Mouse (Mus musculus): ENCODE results near the gene Phldb2. TPM values are rescaled to one million over a fixed set of nuclear protein-coding genes. Genes with fewer than 3 reads are reported as not detected.

The Phldb2 gene
- total RNA-seq, 2 experiments from 2014 or later, result 4.9 to 8.0 TPM

DNA sequence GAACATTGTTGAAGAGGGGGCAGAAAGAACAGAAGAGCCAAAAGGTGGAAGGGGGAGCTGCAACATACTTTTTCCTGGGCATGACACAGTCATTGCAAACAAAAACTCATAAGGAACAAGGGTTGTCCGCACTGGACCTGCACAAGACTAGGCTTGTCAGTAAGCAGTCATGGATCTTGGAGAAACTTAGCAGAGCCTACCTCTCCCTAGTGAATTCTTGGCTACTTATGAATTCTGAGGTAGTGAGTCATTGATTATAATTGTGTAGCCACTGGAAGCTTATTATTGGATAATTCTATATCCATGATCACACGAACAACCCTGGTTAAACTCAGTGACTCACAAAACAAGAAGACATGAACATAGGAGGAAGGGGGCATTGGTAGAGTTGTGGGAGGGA lies 7.1 kb downstream of the Phldb2 start:
- DNase-seq, result no peak

DNA sequence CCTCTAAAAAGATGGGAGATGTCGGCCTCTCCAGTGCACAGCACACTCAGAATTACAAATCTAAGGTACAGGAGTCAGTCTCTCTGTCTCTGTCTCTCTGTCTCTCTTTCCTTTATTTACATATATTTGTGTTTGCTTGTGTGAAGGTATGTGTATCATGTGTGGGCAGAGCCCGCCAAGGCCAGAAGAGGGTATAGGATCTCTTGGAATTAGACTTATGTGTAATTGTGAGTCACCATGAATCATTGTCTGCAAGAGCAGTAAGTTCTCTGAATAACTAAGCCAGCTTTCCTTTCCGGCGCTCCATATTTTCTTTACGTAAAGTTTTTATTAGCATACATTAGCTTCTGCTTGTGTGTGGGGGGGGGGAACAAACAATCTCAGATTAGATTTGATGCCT lies 7.7 kb downstream of the Phldb2 start:
- no peak for DNase-seq

DNA sequence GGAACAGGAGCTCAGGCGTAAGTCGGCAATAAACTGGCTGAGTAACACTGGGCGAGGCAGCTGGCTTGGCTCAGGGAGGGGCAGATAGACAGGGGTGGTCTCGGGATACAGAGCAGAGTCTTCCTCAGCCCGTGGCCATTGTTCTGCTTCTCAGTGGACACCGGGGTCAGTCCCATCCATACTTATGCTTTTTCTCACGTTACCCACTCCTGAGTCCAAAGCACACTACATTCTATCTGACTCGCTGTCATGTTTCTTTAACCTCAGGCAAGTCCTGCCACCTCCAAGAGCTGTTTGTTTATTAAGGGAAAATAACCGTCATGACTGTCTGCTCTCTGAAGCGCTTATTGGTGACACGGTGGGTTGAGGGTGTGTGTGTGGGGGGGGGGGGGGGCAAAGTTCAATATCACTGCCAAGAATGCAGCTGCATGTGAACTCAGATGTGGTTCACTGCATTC lies 8.2 kb downstream of the Phldb2 start:
- no peak for DNase-seq

- no peak for DNase-seq
Measured at GRCm38 (mm10) chr16:45942169-45942891, 11.1 kb downstream of the Phldb2 start.

DNA sequence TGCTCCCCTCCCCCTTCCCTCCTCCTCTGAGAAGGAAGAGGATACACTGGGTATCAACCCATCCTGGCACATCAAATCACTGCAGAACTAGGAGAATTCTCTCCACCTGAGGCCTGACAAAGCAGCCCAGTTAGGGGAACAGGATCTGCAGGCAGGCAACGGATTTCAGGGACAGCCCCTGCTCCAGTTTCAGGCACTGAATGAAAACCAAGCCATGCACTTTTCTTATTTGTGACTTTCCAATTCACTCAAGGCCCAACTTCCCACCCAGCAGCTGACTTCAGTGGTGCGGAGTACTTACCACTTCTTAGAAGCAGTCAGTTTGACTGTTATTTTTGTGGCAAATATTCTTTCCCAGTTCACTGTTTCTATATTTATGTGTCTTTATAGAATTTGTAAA lies 12.7 kb downstream of the Phldb2 start:
- DNase-seq, result no peak

GRCm38 (mm10) chr16:45939436-45939835 lies 14.0 kb downstream of the Phldb2 start:
- DNase-seq, result no peak

- no peak for DNase-seq
Measured at GRCm38 (mm10) chr16:45937381-45937780, 16.0 kb downstream of the Phldb2 start.

GRCm38 (mm10) chr16:45936521-45936920 lies 16.9 kb downstream of the Phldb2 start:
- DNase-seq, result no peak

- no peak for DNase-seq
Measured at GRCm38 (mm10) chr16:45935956-45936483, 17.4 kb downstream of the Phldb2 start.

- DNase-seq, result no peak
Measured at GRCm38 (mm10) chr16:45934721-45935407, 18.5 kb downstream of the Phldb2 start.

DNA sequence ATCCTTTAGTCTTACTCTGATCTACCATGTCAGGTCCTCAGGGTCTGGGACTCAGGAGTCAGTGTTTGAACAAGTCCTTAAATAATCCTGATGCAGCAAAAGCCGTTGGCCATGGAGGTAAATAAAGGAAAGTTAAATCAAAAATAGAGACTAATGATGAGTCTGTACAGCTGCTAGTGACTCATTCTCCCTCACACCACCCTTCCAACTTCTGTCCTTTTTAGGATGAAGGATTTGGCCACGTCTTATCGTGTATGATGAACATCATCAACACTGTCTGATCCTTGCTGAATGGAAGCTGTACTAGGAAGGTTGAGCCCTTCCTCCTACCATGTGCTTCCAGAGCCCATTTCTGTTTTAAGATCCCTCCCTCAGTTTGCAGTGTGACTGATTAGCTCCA lies 23.1 kb downstream of the Phldb2 start:
- DNase-seq, result no peak

GRCm38 (mm10) chr16:45928090-45928489 lies 25.3 kb downstream of the Phldb2 start:
- DNase-seq, result no peak

DNA sequence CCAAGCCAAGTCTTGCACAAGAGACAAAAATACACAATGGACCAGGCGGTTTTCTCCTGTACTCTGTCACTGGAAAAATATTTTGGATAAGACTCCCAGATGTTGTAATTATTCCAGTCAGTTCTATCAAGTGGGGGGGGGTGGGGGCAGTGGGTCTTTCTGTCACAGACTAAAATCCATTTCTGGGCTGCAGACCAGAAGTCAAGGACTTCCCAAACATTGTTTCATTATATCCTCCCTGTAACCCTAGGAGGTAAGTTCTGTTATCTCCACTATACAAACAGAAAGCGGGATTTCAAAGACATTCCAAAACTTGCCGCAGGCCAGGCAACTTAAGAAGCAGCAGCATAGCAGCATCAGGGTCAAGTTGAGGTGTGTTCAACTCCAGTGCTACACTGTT lies 25.8 kb downstream of the Phldb2 start:
- no peak for DNase-seq

- no peak for DNase-seq
Measured at GRCm38 (mm10) chr16:45926875-45927274, 26.5 kb downstream of the Phldb2 start.

DNA sequence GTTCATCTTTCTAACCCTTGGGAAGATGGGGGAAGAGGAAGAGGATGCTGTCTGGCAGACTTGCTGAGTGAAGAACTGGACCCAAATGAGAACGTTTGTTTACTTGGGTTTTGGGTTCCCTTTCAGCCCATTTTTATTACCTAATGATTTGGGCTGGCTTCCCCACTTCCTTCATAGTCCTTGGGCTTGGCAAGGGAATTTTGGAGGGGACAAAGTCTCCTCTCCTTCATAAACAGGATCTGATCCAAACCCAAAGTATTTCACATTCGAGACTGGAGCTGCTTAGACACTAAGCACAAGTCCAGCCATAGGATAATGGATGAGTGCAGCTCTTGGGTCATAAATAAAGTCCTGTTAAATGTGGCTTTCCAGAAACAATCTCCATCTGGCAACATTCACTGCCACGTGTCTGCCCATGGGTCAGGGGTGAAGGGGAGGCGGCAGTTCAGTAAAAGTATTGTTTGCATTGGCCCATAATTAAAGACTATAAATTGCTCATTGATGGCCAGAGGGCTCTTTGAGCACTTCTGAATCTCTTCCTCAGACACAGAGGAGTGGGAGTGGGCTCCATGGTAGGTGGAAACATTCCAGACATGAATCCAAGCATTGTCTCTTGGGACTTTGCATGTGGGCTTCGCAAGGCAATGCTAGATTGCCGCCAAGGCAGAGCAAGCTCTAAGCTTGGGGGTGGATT lies 29.5 kb downstream of the Phldb2 start:
- DNase-seq, result no peak

- DNase-seq, result no peak
Measured at GRCm38 (mm10) chr16:45922546-45923229, 30.7 kb downstream of the Phldb2 start.

GRCm38 (mm10) chr16:45919572-45919971 lies 33.8 kb downstream of the Phldb2 start:
- DNase-seq, result peak; percentile 14 to 27

DNA sequence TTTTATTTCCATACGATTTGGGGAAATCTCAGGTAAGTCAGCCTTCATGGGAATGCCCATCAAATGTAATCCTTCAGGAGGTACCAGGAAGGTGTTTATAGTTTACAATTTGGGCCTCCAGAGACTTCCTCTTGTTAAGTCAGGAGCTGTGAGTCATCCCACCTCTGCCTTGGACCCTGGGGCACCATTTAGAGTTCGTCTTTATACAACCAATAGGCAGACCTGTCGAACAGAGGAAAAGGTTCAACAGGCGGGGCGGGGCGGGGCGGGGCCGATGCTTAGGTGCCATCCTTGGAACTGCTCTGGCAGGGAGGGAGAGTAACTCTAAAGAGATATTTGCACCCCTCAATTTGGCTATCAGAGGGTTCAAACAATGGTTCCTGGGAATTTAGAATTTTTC lies 49.8 kb downstream of the Phldb2 start:
- no peak for DNase-seq

GRCm38 (mm10) chr16:45898459-45898858 lies 54.9 kb downstream of the Phldb2 start:
- no peak for DNase-seq

DNA sequence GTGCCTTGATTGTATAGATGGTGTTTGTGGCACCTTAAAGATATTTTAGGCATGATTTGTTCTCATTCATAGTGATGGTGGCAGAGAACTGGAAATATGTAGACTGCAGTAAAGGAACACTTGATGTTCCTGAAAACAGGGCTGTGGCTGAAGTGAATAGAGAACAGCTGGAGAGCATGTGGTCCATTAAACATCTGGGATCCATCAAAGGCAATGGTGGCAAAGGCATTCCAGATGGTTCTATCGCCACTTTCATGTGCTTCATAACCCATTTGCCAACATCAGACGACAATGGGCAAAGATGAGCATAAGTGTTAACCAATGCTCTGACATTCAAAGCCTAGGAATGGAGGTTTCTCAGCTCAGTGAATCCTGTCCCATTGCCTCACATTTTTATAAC lies 56.8 kb downstream of the Phldb2 start:
- no peak for DNase-seq

GRCm38 (mm10) chr16:45894998-45895397 lies 58.4 kb downstream of the Phldb2 start:
- no peak for DNase-seq

DNA sequence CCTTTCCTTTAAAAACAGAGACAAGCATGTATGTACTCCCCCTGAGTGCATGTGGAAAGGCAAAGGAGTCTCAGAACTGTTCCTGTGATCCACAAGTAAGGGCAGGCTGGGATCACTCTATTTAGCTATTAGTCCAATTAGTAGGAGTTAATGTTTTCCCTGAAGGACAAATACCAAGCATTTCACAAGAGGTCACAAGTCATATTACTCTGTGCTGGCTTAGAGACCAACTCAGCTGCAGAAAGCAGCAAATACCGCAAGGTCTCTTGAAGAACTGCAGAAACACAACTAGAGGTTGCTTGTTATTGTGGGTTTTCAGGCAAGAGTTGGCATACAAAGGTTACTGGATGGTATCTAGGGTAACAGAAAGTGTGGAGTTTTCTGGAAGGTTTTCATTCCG lies 59.6 kb downstream of the Phldb2 start:
- no peak for DNase-seq

DNA sequence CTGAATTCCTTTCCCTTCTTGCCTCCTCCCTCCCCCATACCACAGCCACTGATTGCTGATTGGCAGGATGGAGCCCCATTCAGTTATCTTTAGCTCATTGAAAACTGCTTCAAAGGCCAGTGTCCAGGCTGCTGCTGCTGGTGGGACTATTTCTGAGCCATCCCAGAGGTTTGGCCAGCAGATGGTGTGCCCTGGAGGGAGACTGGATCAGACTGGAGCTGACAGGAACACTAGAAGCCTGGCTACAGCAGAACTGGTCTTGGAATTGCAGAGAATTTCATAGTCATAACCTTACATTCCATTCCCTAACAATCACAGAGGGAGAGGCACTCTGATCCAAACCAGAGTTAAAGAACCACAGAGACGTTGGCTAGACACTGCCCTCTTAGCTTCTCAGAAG lies 60.5 kb downstream of the Phldb2 start:
- DNase-seq, result no peak
